Mouse (Mus musculus) embryonic facial prominence, embryonic 15.5 days (tissue): ENCODE measurements around the gene As3mt. TPM values are rescaled to one million over a fixed set of nuclear protein-coding genes. Genes with fewer than 3 reads are reported as not detected.

Experiments
- ATAC-seq: fragments of 200-750 bp; cut with Nextera tagmentation; 2 replicates; pipeline ENCODE4 v1.8.0; 2017; ENCODE audit warnings: low read depth, moderate TSS enrichment; ENCODE audit not compliant: insufficient number of reproducible peaks, low FRiP score, low TSS enrichment
- H3K27ac ChIP-seq: fragments of 300-500 bp; sonication (generic); replicated peaks from 2 replicates; pipeline ENCODE4 v1.5.1; 2015; ENCODE audit warnings: mild to moderate bottlenecking, inconsistent platforms
- H3K27me3 ChIP-seq: fragments of 300-500 bp; sonication (generic); 2 replicates; pipeline ENCODE4 v1.6.1; 2015; ENCODE audit warnings: inconsistent platforms
- H3K36me3 ChIP-seq: fragments of 300-500 bp; sonication (generic); 2 replicates; pipeline ENCODE4 v1.6.1; 2015; ENCODE audit warnings: mild to moderate bottlenecking, inconsistent platforms
- H3K4me1 ChIP-seq: fragments of 300-500 bp; sonication (generic); 2 replicates; pipeline ENCODE4 v1.6.1; 2015; ENCODE audit warnings: inconsistent platforms
- H3K4me2 ChIP-seq: fragments of 300-500 bp; sonication (generic); replicated peaks from 2 replicates; pipeline ENCODE4 v1.6.1; 2015; ENCODE audit warnings: mild to moderate bottlenecking, inconsistent platforms
- H3K4me3 ChIP-seq: fragments of 300-500 bp; sonication (generic); replicated peaks from 2 replicates; pipeline ENCODE4 v1.5.1; 2015; ENCODE audit warnings: mild to moderate bottlenecking, inconsistent platforms
- H3K9ac ChIP-seq: fragments of 300-500 bp; sonication (generic); 2 replicates; pipeline ENCODE4 v1.6.1; 2015; ENCODE audit warnings: inconsistent platforms
- H3K9me3 ChIP-seq: fragments of 300-500 bp; sonication (generic); replicated peaks from 2 replicates; pipeline ENCODE4 v1.6.1; 2016; ENCODE audit warnings: inconsistent platforms
- WGBS: fragments of 180-500 bp; shearing (Covaris S2); methylation state at CpG from one replicate; pipeline ENCODE4 v1.1.7; 2015; 5-methylcytosine and 5-hydroxymethylcytosine counted together
- polyA plus RNA-seq: library from polyadenylated mRNA; unstranded; fragments of >200 nt; fragmentation: Nextera tagmentation; extraction: Ambion mirVana; gene quantifications from 2 replicates; pipeline ENCODE4 v1.2.1, GENCODE M21; 2015

As3mt gene
- polyA plus RNA-seq, 1 experiment from 2014 or later, result 25.1 TPM

- Histone ChIP-seq H3K36me3 (no peaks in the 10 kb centered on the region), H3K4me3 (no peak overlapping the region), H3K9me3 (no peaks in the 10 kb centered on the region), H3K4me1 (no peaks in the 10 kb centered on the region), H3K27me3 (no peaks in the 10 kb centered on the region), H3K27ac (no peak overlapping the region), H3K4me2 (no peak overlapping the region), H3K9ac (no peak overlapping the region)
- WGBS, result 79% methylated on average over 4 of the region's 4 CpGs
- no peak for ATAC-seq
These were observed 78.4 kb downstream of the As3mt start for GRCm38 (mm10) chr19:46785633-46786032.

- WGBS, result 91% methylated on average over 1 of the region's 1 CpGs
- ATAC-seq, result no peak
- no peak overlapping the region for H3K9ac ChIP-seq
- no peak overlapping the region for H3K4me3 ChIP-seq
- no peaks in the 10 kb centered on the region for H3K9me3 ChIP-seq
- H3K4me1 ChIP-seq, result no peaks in the 10 kb centered on the region
- no peak overlapping the region for H3K27ac ChIP-seq
- H3K4me2 ChIP-seq, result no peak overlapping the region
- H3K36me3 ChIP-seq, result no peaks in the 10 kb centered on the region
- H3K27me3 ChIP-seq, result no peaks in the 10 kb centered on the region
These were observed 82.5 kb downstream of the As3mt start for GRCm38 (mm10) chr19:46789782-46790181.

Other genes with a start within 250 kb of the As3mt start
- gene Trim8, start 205.8 kb upstream of the As3mt start, polyA plus RNA-seq, result 20.7 and 21.7 TPM in 2 replicates
- gene Arl3, start 134.3 kb upstream of the As3mt start, polyA plus RNA-seq, result 149 TPM in 2 replicates
- gene Sfxn2, start 134.1 kb upstream of the As3mt start, polyA plus RNA-seq, result 21.8 and 21.9 TPM in 2 replicates
- gene Wbp1l, start 108.4 kb upstream of the As3mt start, polyA plus RNA-seq, result 50.1 and 55.2 TPM in 2 replicates
- 1.1 and 2.3 TPM in 2 replicates for gene Cyp17a1, start 34.3 kb upstream of the As3mt start, polyA plus RNA-seq
- 14.9 and 16.3 TPM in 2 replicates for gene Borcs7, start 17.6 kb upstream of the As3mt start, polyA plus RNA-seq
- 3.6 and 4.1 TPM in 2 replicates for gene Cnnm2, start 54.1 kb downstream of the As3mt start, polyA plus RNA-seq